Mouse (Mus musculus): Measurements from ENCODE around the gene Metap1. TPM values are rescaled to one million over a fixed set of nuclear protein-coding genes. Genes with fewer than 3 reads are reported as not detected.

The Metap1 gene
- 0.65 and 0.97 TPM in 2 replicates for polyA plus RNA-seq (2012)

- Histone ChIP-seq H3K9me3 (ENCODE audit: control insufficient read depth, low read length) (peaks cover 3% of the 10 kb centered on the region), H3K4me3 (replicated peaks) (peak within 1 kb of the TSS; percentile 72), H3K27me3 (ENCODE audit: control insufficient read depth) (no peaks in the 10 kb centered on the region), H3K36me3 (ENCODE audit: control insufficient read depth) (peaks cover 23% of the 10 kb centered on the region), H3K4me1 (ENCODE audit: control insufficient read depth) (peaks cover 46% of the 10 kb centered on the region)
- no peak for TF ChIP-seq TAL1 (IDR thresholded peaks at IDR 0.05; ENCODE audit: low read length)
- no peak for TF ChIP-seq GATA1 (IDR thresholded peaks at IDR 0.05; ENCODE audit: low read length)
Measured at GRCm38 (mm10) chr3:138489327-138490033, at the start of gene Metap1. Gene Metap1 (minus strand): TSS chr3:138489515.

GRCm38 (mm10) chr3:138536031-138536430 lies 46.7 kb upstream of the Metap1 start:
- H3K27me3 ChIP-seq (ENCODE audit: control insufficient read depth), result no peaks in the 10 kb centered on the region
- H3K4me3 ChIP-seq (replicated peaks), result no peak overlapping the region
- H3K4me1 ChIP-seq (ENCODE audit: control insufficient read depth), result peaks cover 58% of the 10 kb centered on the region
- TF ChIP-seq GATA1 (IDR thresholded peaks at IDR 0.05; ENCODE audit: low read length) (no peak), TAL1 (IDR thresholded peaks at IDR 0.05; ENCODE audit: low read length) (no peak)
- no peaks in the 10 kb centered on the region for H3K9me3 ChIP-seq (ENCODE audit: control insufficient read depth, low read length)
- H3K36me3 ChIP-seq (ENCODE audit: control insufficient read depth), result peaks cover 30% of the 10 kb centered on the region

- Histone ChIP-seq H3K27me3 (ENCODE audit: control insufficient read depth) (no peaks in the 10 kb centered on the region), H3K9me3 (ENCODE audit: control insufficient read depth, low read length) (no peaks in the 10 kb centered on the region), H3K36me3 (ENCODE audit: control insufficient read depth) (peaks cover 25% of the 10 kb centered on the region), H3K4me1 (ENCODE audit: control insufficient read depth) (peaks cover 63% of the 10 kb centered on the region), H3K4me3 (replicated peaks) (no peak overlapping the region)
- TF ChIP-seq GATA1 (IDR thresholded peaks at IDR 0.05; ENCODE audit: low read length) (no peak), TAL1 (IDR thresholded peaks at IDR 0.05; ENCODE audit: low read length) (no peak)
Measured at GRCm38 (mm10) chr3:138532764-138533163, 43.4 kb upstream of the Metap1 start.

GRCm38 (mm10) chr3:138531479-138532181 lies 42.3 kb upstream of the Metap1 start:
- Histone ChIP-seq H3K36me3 (ENCODE audit: control insufficient read depth) (peaks cover 23% of the 10 kb centered on the region), H3K9me3 (ENCODE audit: control insufficient read depth, low read length) (no peaks in the 10 kb centered on the region), H3K27me3 (ENCODE audit: control insufficient read depth) (no peaks in the 10 kb centered on the region), H3K4me1 (ENCODE audit: control insufficient read depth) (peaks cover 55% of the 10 kb centered on the region), H3K4me3 (replicated peaks) (peak overlapping the region; percentile 24)
- TF ChIP-seq TAL1 (IDR thresholded peaks at IDR 0.05; ENCODE audit: low read length) (no peak), GATA1 (IDR thresholded peaks at IDR 0.05; ENCODE audit: low read length) (no peak)

GRCm38 (mm10) chr3:138530578-138531478 lies 41.5 kb upstream of the Metap1 start:
- H3K9me3 ChIP-seq (ENCODE audit: control insufficient read depth, low read length), result no peaks in the 10 kb centered on the region
- H3K27me3 ChIP-seq (ENCODE audit: control insufficient read depth), result no peaks in the 10 kb centered on the region
- H3K4me1 ChIP-seq (ENCODE audit: control insufficient read depth), result peaks cover 57% of the 10 kb centered on the region
- no peak for TF ChIP-seq TAL1 (IDR thresholded peaks at IDR 0.05; ENCODE audit: low read length)
- TF ChIP-seq GATA1 (IDR thresholded peaks at IDR 0.05; ENCODE audit: low read length), result no peak
- no peak overlapping the region for H3K4me3 ChIP-seq (replicated peaks)
- peaks cover 18% of the 10 kb centered on the region for H3K36me3 ChIP-seq (ENCODE audit: control insufficient read depth)

- H3K9me3 ChIP-seq (ENCODE audit: control insufficient read depth, low read length), result no peaks in the 10 kb centered on the region
- peaks cover 12% of the 10 kb centered on the region for H3K36me3 ChIP-seq (ENCODE audit: control insufficient read depth)
- peaks cover 62% of the 10 kb centered on the region for H3K4me1 ChIP-seq (ENCODE audit: control insufficient read depth)
- H3K4me3 ChIP-seq (replicated peaks), result peak overlapping the region; percentile 99
- no peaks in the 10 kb centered on the region for H3K27me3 ChIP-seq (ENCODE audit: control insufficient read depth)
- TF ChIP-seq GATA1 (IDR thresholded peaks at IDR 0.05; ENCODE audit: low read length) (no peak), TAL1 (IDR thresholded peaks at IDR 0.05; ENCODE audit: low read length) (no peak)
Measured at GRCm38 (mm10) chr3:138528265-138528664, 39.0 kb upstream of the Metap1 start.

- peaks cover 60% of the 10 kb centered on the region for H3K4me1 ChIP-seq (ENCODE audit: control insufficient read depth)
- peaks cover 12% of the 10 kb centered on the region for H3K36me3 ChIP-seq (ENCODE audit: control insufficient read depth)
- TF ChIP-seq GATA1 (IDR thresholded peaks at IDR 0.05; ENCODE audit: low read length) (no peak), TAL1 (IDR thresholded peaks at IDR 0.05; ENCODE audit: low read length) (no peak)
Measured at GRCm38 (mm10) chr3:138527667-138528231, 38.4 kb upstream of the Metap1 start.

GRCm38 (mm10) chr3:138526916-138527666 lies 37.8 kb upstream of the Metap1 start:
- Histone ChIP-seq H3K9me3 (ENCODE audit: control insufficient read depth, low read length) (no peaks in the 10 kb centered on the region), H3K36me3 (ENCODE audit: control insufficient read depth) (peaks cover 8% of the 10 kb centered on the region), H3K27me3 (ENCODE audit: control insufficient read depth) (no peaks in the 10 kb centered on the region), H3K4me1 (ENCODE audit: control insufficient read depth) (peaks cover 55% of the 10 kb centered on the region), H3K4me3 (replicated peaks) (peak overlapping the region; percentile 99)
- TF ChIP-seq GATA1 (IDR thresholded peaks at IDR 0.05; ENCODE audit: low read length), result no peak
- no peak for TF ChIP-seq TAL1 (IDR thresholded peaks at IDR 0.05; ENCODE audit: low read length)

More at GRCm38 (mm10) chr3:138527667-138528231, 38.4 kb upstream of the Metap1 start:
- H3K4me3 ChIP-seq (replicated peaks), result peak overlapping the region; percentile 99
- H3K27me3 ChIP-seq (ENCODE audit: control insufficient read depth), result no peaks in the 10 kb centered on the region
- H3K9me3 ChIP-seq (ENCODE audit: control insufficient read depth, low read length), result no peaks in the 10 kb centered on the region

All from erythroblast, embryonic 14.5 days (primary cell).